Mouse (Mus musculus) forebrain, embryonic 10.5 days (tissue): Measurements from ENCODE around the gene Wfdc15a. TPM values are rescaled to one million over a fixed set of nuclear protein-coding genes. Genes with fewer than 3 reads are reported as not detected.

Experiments
- polyA plus RNA-seq: library from polyadenylated mRNA; unstranded; fragments of >200 nt; fragmentation: Nextera tagmentation; extraction: Ambion mirVana; gene quantifications from 2 replicates; pipeline ENCODE4 v1.2.1, GENCODE M21; 2016

The Wfdc15a gene
- polyA plus RNA-seq, 1 experiment from 2014 or later = not detected

Other genes with a start within 250 kb of the Wfdc15a start
- gene Ywhab, start 205.2 kb downstream of the Wfdc15a start, polyA plus RNA-seq = 308 and 317 TPM in 2 replicates
- 1.5 and 1.6 TPM in 2 replicates for gene Pabpc1l, start 174.7 kb downstream of the Wfdc15a start, polyA plus RNA-seq
- gene Stk4, start 129.8 kb downstream of the Wfdc15a start, polyA plus RNA-seq = 38.8 and 39.8 TPM in 2 replicates
- gene Tomm34, start 129.0 kb downstream of the Wfdc15a start, polyA plus RNA-seq = 59.4 and 59.9 TPM in 2 replicates
- gene Kcns1, start 29.0 kb downstream of the Wfdc15a start, polyA plus RNA-seq = not detected in 2 replicates
- gene Wfdc5, start 17.4 kb downstream of the Wfdc15a start, polyA plus RNA-seq = not detected in 2 replicates
- gene Wfdc12, start 9.5 kb downstream of the Wfdc15a start, polyA plus RNA-seq = not detected in 2 replicates
- not detected in 2 replicates for gene Wfdc15b, start 21.5 kb upstream of the Wfdc15a start, polyA plus RNA-seq
- gene Svs2, start 38.3 kb upstream of the Wfdc15a start, polyA plus RNA-seq = not detected in 2 replicates
- not detected in 2 replicates for gene Svs3b, start 56.5 kb upstream of the Wfdc15a start, polyA plus RNA-seq
- gene Svs4, start 78.3 kb upstream of the Wfdc15a start, polyA plus RNA-seq = not detected in 2 replicates
- gene Svs3a, start 89.1 kb upstream of the Wfdc15a start, polyA plus RNA-seq = not detected in 2 replicates
- not detected in 2 replicates for gene Svs6, start 116.6 kb upstream of the Wfdc15a start, polyA plus RNA-seq
- not detected in 2 replicates for gene Svs5, start 132.6 kb upstream of the Wfdc15a start, polyA plus RNA-seq
- 0.22 and 0.36 TPM in 2 replicates for gene Slpi, start 189.0 kb upstream of the Wfdc15a start, polyA plus RNA-seq
- not detected in 2 replicates for gene Rbpjl, start 203.0 kb upstream of the Wfdc15a start, polyA plus RNA-seq
- gene Matn4, start 205.0 kb upstream of the Wfdc15a start, polyA plus RNA-seq = not detected in 2 replicates
- gene Sdc4, start 243.8 kb upstream of the Wfdc15a start, polyA plus RNA-seq = 19.6 and 22.7 TPM in 2 replicates